Mouse (Mus musculus): ENCODE results near the gene Pacs2.

The Pacs2 gene

DNA sequence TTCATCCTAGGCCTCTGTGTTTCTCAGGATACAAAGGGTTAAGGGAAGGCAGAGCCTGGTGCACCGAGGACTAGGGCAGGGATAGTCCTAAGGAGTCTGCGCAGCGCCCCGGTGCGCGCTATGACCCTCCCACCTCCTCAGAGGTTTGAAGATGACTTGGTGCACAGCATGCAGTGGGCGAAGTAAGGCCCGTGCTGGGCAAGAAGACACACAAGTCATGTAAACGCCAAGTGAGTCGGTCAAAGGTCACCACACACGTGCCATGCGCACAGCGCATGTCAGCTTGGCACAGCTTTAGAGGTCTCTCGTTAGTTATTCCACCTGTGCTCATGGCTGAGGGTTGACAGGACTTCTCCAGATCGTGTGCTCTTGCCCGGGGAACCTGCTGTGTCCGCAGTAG lies 75.7 kb downstream of the Pacs2 start:
- DNase-seq (ENCODE audit: low spot score) = no peak

DNA sequence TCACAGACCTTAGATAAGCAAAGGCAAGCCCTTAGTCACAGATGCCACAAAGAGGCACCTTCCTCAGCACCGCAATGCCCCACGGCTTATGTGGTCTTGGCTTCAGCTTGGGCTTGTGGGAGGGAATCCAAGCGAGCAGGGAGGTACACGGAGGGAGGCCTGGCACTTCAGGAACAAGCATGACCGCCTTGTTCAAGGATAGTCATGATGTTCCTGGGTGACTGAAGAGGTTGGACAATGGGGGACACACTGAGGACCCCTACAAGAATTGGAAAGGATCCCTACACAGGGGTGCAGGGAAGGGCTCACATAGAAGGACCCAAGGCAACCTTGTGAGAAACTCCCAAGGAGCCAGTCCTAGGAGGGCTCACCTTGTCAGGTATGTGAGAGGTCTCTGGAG lies 82.7 kb downstream of the Pacs2 start:
- no peak for DNase-seq (ENCODE audit: low spot score)

DNA sequence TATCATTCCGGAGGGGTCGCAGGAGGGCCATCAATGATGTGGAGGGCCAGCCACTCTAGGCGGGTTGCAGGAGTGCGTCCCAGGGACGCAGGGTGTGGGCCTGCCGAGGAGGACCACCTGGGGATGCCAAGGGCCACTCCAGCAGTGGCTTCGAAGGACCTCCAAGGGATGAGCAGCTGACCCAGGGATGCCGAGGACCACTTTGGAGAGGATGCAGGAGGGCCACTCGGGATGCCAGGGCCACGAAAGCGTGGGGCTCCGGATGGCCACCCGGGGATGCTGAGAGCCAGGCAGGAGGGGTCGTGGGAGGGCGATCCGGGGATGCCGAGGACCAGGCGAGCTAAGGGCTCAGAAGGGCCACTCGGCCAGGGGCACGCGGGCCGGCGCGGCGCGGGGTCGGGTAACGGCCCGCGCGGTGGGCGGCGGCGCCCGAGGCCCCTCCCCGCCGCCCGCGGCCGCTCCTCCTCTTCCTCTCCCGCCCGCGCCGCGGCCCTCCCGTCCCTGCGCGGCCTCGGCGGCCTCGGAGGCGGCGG lies 83.5 kb downstream of the Pacs2 start, which contains the start of gene Mta1:
Mta1 (plus strand) TSS at position 530 of the 533 bp plus-strand sequence.
- peak; percentile 43 for DNase-seq (ENCODE audit: low spot score)

DNA sequence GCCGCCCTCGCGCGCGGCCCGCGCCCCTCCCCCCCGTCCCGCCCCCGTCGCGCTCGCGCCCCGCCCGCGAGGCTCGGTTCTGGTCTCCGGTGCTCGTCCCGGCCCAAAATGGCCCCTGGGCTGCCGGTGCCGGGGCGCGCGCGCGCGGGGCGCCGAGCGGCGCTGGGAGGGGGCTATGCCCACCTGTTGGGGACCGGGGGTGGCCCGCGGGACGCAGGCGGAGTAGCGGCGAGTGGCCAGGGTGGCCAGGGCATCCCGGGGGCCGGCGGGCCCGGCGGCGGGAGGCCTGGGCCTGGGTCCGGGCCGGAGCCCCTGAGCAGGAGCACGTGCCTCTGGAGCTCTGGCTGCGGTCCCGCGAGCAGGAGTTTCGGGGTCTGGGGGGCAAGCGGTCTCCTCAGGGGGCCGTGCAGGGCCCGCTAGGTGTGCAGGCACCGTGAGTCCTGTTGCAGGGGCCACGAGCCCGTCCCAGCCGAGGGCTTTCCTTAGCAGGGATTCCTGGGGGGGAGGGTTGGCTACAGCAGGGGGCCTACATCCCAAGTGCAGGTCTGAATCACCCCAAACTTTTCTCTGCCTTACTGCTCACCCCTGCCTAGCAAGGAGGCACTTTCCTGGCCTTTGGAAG lies 84.3 kb downstream of the Pacs2 start:
- DNase-seq (ENCODE audit: low spot score) = no peak

DNA sequence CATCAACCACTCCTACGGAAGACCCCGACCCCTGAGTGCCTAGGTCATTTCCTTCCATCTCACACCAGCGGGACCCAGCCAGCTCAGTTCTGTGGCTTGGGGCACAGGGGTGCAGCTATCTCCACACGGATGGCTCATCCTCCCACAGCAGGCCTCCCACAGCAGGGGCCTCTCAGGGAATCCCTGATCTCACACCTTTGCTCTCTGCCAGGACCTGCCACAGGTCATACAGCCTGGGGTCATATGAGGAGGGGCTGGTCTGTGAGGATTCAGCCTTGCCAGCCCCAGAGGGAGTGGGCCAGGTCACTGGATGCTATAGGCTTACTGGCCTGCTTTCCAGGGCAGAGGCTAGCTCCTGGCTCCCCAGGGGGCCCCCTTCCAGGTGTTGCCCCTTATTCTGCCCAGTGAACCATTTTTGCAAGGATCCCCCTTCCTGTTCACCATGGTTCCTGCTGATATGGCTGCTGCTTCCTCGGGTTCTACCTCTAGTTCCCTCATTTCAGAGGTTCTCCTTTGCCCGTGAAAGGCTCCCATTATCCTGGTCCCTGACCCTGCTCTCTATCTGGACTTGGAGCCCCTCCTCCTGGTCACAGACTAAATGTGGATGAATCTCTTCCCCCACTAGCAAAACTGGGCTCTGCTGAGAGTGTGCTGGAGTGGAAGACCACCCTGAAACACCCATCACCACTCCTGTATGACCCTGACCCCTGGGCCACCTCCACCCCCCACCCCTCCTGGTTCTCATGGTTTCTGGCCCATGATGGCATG lies 85.3 kb downstream of the Pacs2 start:
- no peak for DNase-seq (ENCODE audit: low spot score)

DNA sequence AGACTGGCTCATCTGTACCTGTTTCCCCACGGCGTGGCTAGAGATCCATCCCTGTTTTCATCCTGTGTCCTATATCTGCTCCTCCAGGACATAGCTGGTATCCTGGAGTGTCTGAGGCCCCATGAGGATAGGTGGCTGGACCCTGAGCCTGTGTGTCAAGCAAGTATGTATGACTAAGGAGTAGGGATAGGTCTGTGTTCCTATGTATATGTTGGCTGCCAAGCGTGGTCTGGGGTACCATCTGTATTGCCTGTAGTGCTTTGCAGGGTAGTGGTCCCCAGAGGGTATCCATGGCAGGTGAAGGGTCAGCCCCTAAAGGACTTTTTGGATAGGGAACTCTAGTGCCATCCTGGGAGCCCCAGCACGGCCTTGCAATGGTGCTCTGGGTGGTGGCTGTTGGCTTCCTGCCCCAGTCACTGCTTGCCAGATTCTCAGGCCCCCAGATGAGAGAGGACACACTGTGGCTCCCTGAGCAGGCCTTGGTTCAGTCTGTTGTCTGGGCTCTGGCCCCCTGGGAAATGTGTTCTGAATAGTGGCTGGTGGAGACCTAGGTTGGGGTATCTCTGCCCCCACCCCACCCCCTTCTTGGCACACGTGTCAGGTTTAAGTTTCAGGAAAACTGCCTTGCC lies 86.3 kb downstream of the Pacs2 start:
- DNase-seq (ENCODE audit: low spot score) = peak; percentile 13

DNA sequence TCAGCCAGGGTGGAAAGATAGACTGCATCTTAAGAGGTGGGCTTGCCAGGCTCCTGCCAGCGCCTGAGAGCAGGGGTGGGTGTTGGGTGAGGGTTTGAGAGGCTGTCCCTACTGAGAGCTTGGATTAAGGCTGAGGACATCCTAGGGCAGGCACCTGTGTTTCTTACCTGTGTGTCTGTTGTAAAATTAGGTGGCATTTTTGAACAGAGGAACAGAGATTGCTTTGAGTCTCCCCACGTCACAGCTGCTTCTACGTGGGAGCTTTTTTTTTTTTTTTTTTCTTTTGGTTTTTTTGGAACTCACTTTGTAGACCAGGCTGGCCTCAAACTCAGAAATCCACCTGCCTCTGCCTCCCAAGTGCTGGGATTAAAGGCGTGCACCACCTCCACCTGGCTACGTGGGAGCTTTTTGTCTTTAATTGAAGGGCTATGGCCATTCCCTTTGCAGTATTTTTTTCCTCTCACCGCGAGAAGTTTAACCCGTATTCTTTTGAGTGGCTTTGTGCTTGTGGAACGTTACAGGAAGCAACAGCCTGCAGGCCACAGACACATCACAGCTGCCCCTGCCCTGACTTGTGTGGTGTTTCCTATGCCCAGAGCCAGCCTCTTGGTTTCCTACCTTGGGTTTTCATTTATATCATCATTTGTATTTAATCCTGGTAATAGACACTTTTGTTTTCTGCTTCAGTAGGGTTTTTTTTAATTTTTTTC lies 87.1 kb downstream of the Pacs2 start:
- DNase-seq (ENCODE audit: low spot score) = no peak

DNA sequence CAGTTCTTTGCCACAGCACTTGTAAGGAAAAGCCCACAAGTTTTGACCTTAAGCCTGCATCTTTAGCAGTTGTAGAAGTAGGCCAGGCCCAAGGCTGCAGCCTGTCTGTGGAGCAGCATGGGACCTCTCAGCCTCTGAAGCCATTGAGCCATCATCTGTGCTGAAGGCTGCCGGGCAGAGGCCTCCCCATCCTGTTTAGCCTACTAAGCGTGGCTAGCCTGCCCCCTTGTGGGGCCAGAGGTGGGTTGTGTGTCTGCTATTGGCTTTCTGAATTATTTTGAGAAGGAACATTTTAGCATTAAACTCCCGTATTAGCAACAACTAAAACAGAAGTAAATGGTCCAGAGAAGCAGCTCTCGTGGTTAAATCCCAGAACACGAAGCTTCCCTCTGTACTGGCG lies 88.2 kb downstream of the Pacs2 start:
- DNase-seq (ENCODE audit: low spot score) = peak; percentile 37

DNA sequence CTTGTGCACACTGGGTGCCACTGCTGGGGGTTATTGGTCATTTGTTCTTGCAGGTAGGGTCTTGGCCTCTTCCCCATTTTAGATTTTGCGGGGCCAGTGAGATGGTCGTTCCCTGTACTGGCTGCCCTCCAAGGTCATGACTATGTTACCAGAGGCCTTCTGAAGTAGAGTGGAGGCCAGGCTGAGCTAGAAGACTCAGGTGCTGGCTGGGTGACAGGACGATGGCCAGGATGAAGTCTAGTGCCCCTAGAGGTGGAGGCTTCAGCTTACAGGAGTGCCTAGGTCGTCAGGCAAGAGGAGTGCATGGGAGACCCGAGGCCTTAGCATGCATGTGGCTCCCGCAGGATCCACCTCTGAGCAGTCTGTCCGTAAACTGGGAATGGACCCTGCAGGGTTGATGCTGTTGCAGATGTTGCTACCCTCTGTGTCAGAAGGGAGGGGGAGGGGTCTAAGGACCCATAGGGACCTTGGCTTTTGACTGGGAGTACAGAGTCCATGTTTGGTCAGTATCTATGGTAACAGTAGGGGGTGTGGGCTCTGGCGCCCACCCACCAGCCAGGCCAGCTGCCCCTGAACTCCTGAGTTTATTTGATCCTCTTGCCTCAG lies 89.6 kb downstream of the Pacs2 start:
- no peak for DNase-seq (ENCODE audit: low spot score)

DNA sequence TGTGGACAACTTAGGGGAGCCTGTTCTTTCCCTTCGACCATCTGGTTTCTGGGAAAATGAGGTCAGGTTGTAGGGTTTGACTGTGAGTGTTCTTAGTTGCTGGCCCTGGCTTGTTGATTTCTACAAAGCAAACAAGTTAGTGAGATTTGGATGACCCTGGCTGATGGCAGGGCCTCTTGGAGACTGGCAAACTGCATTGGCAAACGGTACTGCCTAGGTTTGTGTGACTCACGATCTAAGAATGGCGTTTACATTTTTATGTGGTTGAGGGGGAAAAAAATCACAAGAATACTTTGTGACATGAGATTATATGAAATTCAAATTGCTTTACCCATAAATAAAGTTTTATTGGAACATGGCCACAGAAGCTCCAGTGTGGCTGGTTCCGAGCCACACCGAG lies 92.1 kb downstream of the Pacs2 start:
- no peak for DNase-seq (ENCODE audit: low spot score)

DNA sequence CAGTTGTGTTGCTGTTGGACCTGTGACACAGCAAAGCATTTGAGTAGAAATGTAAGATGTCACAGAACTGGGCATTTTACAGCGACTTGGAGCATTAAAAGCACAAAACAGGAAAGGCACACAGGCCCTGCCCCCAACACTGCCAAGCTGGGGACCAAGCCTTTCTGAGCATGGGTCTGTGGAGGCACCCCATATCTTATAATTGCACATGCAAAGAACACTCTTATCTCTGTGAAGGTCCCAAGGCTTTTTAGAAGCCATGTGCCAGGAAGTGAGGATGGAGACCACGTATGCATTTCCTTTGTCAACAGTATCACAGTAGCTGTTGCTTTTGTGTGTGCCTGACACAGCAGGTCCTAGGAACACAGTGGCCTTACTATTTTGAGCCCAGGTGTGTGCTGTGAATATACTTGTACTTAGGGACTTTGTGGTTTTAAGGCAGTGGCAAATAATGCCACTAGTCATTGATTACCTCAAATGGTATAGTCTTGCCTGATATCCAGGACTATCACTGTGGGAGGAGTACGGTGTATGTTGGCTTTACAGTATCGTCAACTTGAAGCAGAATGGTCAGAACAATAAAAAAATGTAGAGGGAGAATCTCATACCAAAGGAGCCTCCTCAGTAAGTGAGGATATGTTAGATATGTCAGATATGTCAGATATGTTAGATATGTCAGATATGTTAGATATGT lies 93.3 kb downstream of the Pacs2 start:
- no peak for DNase-seq (ENCODE audit: low spot score)

GRCm38 (mm10) chr12:113108528-113109283 lies 94.4 kb downstream of the Pacs2 start:
- no peak for DNase-seq (ENCODE audit: low spot score)

DNA sequence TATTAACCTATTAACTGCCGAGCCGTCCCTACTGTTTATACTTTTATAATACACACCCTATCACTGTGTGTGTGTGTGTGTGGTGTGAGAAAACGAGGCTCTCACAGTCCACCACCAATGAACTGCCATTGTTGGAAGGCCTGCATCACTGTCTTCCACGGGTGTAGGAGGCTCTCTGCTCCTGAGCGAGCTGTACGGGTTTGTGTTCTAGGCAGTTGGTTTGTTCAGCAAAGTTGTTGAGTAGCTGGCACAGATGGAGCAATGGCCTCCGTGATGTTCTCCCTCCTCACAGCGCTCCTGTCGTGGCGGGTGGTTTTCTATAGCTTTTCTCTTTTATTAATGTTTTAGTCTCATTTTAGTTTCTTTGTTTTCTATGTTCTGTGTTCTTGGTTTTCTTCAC lies 95.5 kb downstream of the Pacs2 start:
- no peak for DNase-seq (ENCODE audit: low spot score)

- DNase-seq (ENCODE audit: low spot score) = no peak
These were observed 99.8 kb downstream of the Pacs2 start for GRCm38 (mm10) chr12:113114141-113114540.

DNA sequence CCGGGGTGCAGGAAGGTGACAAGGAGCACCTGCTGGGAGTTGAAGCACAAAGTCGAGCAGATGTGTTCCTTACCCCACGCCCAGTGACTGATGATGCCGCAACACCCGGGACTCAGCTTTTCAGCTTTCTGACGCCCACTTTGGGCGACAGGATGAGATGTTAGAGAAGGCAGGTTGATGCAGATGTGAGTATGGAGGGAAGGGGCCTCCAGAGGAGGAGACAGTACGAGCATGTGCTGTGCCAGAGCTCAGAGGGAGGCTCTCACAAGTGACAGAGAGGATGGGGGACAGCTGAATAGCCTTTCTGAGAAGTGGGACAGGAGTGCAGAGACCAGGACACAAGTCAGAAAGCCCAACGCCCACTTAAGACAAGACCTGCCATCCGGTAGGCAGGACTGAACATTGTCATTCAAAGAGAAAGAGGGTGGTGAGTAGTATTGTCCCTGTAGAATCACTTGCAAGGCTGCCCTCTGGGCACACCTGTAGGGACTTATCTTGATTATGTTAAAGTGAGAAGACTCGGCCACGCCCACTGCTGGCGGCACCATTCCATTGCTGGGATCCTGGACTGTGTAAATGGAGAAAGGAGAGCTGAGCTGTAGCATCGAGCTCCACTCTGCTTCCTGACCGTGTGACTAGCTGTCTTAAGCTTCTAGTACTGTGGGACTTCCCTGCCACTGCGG lies 100.7 kb downstream of the Pacs2 start:
- no peak for DNase-seq (ENCODE audit: low spot score)

DNA sequence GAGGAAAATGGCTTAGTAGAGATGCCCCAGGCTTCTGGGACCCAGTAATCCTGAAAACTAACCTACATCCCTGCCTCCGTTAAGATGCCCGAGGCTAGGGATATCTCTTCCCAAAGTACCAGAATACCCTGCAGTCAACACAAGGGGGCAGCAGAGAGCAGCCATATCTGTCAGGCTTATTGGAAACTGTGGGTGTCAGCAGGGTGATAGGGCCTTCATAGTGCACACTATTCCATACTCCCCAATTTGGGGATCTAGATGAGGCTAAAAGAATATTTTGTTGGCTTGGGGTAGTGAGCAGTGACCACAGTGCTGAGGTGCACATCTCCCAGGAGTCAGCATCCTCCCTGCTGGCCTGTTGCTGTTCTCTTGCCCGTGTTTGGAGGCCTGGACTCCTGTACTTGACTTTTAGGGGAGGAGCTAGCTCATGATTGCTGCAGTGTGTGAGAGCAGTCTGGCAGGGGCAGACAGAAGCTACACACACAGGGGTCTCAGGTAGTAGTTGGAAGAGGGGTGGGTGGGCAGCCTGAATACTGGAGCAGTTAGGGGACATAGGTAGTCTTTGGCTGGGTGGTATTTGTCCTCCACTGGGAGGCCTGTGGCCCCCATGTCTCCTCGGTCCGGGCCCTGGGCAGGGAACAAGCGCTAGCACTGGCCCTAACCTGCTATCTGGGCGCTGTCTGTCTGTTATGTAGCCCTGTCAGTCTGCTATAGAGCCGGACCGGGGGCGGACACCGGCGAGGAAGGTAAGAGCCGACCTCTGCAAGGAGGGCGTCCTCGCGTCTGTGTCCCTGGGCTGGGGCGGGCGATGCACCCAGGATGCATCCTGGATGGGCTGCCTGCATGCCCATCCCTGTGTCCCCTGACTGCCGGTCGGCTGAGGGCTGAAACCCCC lies 105.5 kb downstream of the Pacs2 start:
- peak; percentile 77 for DNase-seq (ENCODE audit: low spot score)
